Mouse (Mus musculus) thymus, postnatal 0 days (tissue): ENCODE data around the gene Ankfn1. TPM values are rescaled to one million over a fixed set of nuclear protein-coding genes. Genes with fewer than 3 reads are reported as not detected.

ENCODE experiments used
- DNase-seq: peaks from one replicate; pipeline ENCODE4 v3.0.0-alpha.2; 2015; ENCODE audit warnings: low spot score
- polyA plus RNA-seq: library from polyadenylated mRNA; unstranded; fragments of >200 nt; fragmentation: Nextera tagmentation; extraction: Ambion mirVana; gene quantifications from 2 replicates; pipeline ENCODE4 v1.2.1, GENCODE M21; 2015

Ankfn1 gene
- polyA plus RNA-seq, 1 experiment from 2014 or later, result 0.05 TPM

DNA sequence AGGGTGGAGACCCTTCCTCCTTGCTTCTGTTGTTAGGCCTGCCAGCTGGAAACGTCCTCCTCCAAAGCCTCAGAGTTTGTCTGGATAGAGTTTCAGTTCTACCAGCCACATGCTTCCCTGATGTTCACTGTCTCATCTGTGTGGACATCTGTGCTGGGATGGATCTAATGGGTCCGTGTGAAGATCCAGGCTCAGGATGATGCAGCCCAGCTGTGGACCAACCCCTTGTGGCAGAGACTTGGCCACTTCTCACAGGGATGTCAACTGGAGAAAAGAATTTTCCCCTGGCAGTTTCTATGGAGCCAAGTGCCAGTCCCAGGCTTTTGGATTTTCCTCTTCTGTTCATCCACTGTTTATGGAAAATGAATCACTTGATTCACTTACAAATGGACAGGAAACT lies 100.5 kb downstream of the Ankfn1 start:
- no peak for DNase-seq

DNA sequence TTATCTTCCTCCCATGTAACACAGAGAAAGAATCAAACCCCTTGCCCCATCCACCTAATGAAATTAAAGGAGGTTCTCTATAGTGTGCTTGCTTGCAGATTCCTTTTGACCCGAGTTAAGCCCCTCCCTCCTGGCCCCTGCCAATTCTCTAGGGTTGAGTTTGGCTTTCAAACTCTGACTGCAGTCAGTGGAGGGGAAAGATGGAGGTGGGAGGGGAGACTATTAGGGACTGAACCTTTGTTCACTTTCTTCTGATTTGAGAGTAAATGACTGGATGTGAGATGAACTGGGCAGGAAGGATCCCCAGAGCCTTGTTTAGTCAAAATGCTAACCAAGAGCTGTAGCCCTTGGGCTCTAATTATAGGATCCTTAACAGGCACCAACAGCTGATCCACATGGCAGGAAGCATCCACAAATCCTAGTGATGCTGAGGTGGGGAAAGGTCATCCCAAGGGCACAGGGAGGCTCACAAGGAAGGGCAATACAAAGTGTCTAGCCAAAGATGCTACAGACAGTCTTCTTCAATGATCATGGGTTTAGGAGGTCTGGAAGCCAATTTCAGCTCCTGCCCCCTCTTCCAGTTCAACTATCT lies 103.4 kb downstream of the Ankfn1 start:
- DNase-seq, result no peak

DNA sequence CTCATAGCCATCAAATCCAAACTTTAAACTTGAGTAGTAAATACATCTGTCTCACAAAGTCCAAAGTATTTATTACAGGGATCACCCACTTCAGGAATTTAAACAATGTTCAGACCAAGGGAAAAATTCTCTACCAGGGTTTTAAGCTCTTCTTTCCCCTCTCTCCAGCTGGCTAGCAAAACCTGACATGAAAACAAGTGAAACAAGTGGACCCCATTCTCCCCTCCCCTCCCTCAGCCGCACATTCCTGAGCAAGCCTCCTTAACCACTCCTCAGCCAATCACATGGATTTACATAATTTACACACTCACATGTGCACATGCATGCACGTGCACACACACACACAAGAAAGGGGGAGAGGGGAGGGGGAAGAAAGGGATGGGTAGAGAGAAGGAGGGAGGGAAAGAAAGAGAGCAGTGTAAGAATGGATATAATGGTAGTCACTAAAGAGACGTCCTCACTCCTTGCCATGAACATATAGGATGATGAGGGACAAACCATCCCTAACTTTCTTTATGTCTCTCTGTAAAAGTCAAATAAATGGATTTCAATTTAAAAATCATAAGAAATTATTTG lies 104.9 kb downstream of the Ankfn1 start:
- no peak for DNase-seq

DNA sequence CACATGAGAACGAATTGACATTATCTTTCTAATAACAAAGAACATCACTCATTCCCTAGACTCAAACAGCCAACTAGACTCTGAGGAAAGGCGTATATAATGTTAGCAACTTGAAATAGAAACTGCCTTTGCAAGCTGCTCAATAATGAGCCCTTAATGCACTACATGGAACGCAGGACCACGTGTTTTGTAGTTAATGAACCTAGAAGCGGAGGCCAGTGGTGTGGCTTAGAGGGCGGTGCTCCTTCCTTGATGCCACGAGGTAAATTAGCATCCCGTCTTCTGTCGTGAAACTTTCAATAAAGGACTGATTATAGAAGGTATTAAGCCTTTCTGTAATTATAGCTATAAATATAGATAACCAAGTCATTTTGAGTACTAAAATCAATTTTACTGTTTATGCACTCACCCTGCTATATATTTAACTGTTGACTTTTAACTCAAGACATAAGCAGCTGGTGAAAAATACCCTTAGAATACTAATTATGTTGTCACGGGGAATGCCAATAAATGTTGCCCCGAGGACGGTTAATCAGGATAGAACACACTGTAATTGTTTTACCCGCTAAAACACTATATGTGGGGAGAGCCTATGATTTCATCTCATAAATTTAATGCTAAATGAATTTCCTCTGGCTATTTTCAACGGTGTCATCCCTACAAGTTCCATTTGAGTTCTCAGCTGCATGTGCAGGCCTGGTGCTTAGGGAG lies 112.1 kb downstream of the Ankfn1 start:
- DNase-seq, result no peak

DNA sequence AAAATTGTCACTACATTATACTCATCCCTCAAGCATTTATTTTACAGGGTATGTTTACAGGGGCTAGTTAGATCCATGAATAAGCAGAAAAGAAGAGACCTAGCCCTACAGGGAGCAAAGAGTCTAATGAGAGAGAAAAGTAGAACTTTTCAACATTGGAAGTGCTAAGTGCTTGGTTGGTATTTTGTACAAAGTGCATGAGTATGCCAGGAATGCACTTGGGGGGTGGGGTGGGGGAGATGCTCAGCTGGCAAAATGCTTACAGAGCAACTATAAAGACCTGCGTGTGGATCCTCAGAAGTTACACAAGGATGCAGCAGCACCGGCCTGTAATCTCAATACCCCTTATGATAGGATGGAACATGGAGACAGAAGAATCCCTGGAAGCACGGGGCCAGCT lies 118.4 kb downstream of the Ankfn1 start:
- no peak for DNase-seq

DNA sequence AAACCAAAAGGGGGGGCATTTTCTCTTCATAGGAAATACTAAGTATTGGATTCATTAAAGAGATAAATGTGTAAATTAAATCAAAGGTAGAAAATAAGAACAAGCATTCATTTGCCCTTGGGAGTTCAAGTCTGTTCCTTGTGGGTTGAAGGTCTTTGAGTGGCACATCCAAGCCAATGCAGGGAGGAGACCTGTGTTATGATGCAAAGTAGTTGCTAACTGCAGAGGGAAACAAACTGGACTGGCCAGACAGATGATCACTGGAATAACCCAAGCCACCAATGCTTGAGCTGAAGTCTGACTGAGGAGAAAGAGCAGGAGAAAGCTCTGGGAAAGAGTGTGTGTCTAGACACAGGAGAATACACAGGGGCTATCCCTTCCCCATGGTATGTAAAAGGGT lies 120.9 kb downstream of the Ankfn1 start:
- DNase-seq, result no peak

DNA sequence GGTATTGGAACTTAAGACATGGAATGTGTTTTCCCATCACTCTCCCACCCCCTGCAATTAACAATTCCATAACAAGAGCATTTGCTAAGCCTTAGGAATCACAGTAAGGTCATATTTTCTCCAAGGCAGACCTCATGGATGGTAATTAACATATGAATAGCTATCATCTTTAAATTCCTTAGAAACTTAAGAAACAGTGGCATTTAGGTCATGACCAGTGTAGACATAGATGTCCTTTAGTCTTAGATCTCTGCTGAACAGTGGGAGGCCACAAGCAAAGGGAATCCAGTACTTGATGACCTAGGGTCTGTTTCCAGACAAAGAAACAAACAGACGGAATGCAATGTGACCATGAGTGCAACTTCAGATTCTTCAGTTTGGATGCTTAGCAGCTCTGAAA lies 141.7 kb downstream of the Ankfn1 start:
- no peak for DNase-seq

DNA sequence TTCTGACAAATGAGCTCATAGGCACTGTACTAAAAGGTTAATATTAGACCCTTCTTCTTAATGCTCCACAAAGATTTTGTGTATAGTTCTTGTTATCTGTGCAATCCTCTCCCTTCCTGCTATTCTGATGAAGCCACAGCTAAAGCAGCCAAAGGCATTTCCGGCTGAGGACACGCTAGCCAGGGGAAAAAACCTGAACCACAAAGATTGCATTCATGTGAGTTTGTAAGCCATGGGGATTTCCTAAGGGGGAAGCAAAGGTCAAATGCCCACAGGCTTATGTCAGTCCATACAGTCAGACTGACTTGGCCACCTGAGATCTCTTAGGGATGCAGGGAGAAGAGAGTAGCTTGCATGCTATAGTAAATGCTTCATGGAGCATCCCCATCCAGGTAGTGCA lies 146.1 kb downstream of the Ankfn1 start:
- no peak for DNase-seq

DNA sequence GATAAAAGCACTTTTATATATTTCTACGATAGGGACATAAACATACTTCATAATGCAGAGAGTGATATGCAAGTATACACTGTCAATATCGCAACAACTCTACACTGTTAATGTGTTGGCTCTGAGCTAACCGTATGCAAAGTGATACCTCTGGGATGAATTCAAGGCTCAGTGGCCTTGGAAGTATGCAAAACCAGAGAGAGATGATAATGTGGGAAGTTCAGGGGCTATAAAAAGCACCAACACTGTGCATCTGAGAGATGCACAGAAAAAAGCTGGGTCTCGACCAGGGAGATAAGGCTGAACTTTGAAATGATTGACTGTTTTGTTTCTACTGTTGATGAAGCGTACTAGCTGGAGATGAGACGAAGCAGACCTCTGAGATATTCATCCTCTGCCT lies 148.9 kb downstream of the Ankfn1 start:
- no peak for DNase-seq

DNA sequence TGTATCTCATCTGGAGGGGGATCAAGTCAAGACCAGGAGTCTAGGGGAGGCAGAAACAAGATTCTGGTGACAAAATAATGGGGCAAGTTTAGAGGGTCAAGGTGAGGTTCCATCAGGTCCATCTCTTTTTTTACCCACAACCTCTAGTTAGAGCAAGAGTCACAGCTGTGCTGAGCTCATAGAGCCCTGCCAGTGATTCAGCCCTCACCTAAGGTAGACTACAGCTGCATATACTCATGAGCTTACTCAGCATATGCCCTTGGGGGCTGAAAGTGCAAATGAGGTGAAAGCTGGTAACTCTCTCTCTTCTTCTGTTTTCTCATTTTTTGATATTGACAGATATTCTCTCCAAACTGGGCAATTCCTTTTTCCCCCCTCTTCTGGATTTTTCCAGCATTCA lies 150.2 kb downstream of the Ankfn1 start:
- no peak for DNase-seq

DNA sequence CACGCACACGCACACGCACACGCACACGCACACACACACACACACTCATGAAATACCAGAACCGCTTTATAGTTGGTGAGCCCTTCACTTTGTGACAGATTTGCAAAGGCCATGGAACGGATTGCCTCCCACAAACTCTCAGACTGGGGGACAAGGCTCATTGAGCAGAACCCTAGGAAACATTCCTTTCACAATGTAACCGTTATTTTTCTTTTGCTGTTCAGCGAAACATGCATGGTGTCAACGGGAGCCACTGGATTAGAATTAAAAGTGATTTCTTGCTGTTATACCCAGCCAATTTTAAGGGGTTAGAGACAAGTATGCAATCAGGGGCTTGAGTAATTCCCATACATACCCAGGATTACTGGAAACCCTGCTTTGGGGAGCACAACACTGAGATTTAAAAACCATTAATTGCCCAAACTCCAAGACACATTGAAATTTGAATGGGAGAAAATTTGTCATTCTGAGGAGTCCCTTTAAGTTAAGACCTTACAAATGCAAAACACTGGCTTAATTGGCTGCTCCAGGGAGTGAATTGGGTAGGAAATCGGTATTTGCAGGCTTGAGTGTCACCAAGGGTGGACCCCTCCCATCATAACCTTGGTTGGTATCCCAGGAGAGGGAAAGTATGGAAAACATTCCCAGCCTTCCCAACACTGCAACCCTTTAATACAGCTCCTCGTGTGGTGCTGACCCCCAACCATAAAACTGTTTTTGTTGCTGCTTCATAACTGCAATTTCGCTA lies 153.6 kb downstream of the Ankfn1 start:
- no peak for DNase-seq

DNA sequence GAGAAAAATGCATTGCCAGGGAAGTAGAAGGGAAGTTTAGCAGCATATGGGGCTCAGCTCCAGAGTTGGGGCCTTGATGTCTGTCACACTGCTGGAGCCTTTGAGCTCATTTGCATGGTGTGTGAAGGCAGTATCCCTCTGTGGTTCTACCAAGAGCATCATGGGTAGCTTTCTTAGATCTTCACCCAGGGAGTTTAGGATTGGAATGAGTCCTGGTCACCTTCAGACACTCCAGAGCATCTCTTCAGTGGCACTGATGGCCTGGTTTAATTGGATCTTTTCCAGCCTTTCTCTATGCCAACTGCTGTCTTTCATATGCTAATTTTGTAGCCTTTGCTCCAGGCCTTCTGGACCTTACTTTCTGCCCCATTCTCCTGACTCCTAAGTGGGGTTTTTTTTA lies 157.5 kb downstream of the Ankfn1 start:
- DNase-seq, result no peak

DNA sequence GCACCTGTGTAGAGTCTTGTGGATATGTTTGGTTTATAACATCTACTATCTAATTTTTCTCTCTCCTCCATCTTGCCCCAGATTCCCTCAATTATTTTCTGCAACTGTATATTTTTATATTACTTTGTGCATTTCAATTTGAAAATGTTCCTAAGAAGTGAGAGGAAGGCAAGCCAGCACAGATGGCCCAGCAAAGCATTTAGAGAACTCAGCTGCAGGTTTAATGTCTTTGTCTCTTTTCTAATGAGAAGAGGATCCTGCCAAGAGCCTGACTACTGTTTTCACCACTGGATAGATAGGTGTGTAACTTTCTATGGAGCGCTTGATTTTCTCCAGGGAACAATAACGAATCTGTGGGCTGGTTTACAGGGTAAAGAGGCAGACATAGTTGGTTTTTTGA lies 161.6 kb downstream of the Ankfn1 start:
- no peak for DNase-seq

DNA sequence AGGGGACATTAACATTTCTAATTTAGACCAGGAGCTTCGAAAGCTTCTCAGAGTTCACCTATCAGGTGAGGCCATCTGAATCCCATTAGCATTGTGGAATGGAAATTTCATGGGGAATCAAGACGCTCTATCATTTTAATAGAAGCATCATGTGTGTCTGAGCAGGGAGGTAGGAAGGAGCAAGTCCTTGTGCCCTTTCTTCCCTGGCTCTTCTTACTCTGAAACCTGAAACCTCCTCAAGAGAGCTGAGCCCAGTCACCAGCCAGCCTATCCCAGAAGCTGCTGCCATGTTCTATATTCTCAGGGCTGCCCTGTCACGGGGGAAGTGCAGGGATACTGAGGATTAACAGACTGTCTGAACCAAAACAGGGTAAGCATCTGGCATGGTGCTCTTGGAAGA lies 165.9 kb downstream of the Ankfn1 start:
- DNase-seq, result no peak

DNA sequence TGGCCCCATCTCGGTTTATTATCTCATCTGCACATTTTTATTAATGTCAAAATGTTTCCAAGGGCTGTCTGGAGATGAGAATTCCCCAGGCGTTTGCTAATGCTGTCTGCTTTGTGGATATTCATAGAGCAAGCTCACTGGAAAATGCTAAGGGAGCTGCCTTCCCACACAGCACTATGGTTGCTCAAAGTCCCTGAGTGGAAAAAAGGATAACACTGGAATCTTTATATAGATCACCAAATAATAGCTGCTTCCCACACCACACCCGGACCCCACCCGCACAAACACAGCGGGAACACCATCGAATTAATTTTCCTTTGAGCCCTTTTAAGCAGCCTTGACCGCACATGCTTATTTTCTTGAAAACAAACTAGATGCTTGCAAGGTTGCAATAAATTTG lies 169.4 kb downstream of the Ankfn1 start:
- no peak for DNase-seq

DNA sequence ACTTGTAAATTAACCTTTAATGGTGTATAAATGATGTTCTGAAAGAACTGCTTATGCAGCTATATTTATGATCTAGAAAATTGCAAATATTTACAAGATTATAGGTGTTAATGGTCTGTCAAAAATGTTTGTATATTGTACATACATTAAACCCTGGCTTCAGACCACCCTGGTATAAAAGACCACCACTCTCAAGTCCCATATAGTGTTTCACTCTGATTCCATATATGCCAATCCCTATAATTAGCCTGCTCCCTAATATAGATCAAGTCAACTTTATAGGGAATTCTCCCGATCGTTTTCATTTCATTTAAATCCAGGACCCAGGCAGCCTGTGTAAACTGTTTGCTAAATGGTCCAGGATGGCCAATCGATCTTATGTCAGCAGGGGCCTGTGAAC lies 170.2 kb downstream of the Ankfn1 start:
- no peak for DNase-seq

DNA sequence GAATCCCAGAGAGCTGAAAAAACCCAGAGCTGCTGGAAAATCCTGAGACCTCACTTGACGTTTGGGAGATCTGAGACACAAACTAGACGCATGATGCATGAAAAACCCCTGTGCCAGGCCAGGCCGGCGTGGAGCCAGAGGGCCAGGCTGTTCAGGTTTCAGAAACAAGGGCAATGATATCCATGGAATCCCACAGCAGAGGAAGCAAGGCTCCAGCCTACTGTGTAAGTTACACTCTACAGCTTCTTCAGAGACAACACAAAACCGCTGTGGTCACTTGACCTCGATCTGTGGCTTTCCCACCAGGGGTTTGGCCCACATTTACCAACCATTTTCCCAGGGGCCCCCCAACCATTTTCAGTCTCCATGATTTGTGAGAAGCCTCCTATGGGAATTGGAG lies 171.1 kb downstream of the Ankfn1 start:
- no peak for DNase-seq

DNA sequence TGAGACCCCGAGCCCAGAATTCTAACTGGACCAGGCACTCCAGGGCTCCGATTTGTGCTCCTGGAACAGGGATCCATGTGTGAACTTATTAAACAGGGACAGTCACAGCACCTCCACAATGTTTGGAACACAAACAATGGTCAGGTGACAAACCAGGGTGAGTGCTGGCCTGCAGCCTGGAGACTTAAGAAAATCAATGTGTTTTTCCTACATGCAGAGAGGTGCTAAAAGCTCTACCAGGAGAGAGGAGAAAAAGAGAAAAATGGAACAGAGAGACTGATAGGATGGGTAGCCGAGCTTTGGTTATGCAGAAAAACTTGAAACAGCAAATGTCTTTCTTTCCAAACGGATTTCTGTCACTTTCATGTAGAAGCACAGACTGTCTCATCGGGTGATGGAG lies 174.5 kb downstream of the Ankfn1 start:
- no peak for DNase-seq

DNA sequence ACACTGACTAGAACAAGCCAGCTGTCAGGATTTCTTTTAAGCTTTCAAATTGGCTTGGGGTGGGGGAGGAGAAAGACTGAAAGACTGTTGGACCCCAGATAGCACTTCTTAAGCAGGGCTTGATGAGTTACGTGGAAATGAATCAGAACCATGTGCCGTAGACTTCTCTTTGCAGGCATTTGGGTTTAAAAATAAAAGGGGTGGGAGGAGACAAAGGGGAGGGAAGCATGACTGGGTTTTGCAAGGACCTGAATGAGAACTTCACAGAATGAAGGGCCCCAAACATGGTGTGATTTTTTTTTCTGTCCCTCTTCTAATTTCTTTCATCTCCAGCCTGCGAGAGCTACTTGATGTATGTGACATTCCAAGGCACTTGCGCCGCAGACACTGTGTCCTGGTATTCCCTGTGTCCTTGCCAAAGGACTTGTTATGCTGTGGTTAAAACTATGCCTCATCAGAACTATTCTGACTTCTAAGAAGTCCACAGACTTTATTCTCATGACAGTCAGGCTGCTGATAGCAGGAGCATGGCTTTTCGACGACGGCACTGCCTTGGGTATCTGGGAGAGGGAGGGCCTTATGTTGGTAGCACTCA lies 176.4 kb downstream of the Ankfn1 start:
- no peak for DNase-seq

DNA sequence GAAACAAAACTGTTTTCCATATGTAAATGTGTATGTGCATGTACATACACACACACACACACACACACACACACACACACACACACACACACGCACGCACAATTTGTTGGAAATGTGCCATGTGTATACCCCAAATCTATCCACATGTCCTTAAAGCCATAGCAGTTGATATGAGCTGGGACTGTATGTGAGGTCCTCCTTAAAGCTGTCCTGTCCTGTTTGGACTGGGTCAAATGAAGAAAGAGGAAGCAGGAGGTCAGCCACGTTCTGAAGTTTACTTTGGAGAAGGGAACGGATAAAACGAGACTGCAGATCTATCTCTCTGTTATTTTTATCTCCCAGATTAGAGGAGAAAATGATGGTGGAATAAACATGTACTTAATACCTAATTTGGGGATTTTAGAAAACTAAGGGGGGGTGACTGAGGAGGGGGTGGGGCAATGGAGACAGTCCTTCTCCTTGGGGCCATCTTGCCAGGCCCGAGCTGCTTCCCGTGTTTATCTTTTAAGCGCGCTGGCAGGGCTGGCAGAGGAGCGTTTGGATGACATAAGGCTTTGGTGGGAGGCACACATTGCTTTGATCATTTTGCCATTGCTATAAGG lies 187.1 kb downstream of the Ankfn1 start:
- no peak for DNase-seq

DNA sequence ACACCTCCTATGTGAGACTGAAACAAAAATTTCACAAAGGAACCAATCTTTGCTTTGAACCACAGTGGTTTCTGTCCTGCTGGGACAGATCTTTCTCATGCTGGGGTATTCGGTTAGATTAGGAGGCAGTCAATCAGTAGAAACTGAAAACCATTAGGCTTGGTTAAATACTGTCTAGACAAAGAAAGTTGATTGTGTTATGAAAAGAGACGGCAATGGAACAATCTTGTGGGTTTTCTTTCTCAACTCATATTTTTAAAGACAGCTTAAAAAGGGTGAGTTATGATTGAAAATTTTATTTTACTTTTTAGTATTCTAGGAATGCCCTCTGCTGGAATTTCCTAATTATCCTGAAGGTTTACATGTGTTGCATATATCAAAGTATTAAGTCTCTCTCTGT lies 191.1 kb downstream of the Ankfn1 start:
- DNase-seq, result no peak

DNA sequence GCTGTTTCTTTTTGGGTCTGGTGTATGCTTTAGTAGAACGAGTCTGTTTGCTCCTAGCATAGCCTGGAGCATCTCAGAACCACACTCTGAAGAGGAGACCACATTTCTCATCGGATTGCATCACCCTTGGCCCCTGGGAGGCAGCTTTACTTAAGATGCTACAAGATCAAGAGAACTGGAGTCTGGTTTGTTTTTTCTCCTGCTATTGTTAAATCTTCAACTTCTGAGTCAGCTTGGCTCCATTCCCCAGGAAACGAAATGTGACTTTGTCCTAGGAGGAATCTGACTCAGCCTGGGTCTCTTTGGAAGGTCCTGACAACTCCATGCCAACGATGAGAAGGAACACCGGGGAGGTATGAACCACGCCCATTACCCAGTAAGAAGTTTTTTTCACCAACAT lies 197.6 kb downstream of the Ankfn1 start:
- no peak for DNase-seq
